Mouse (Mus musculus) spleen, adult 2 months (tissue): ENCODE data around the gene Ankrd13c.

Source experiments
- CTCF ChIP-seq: fragments of 200-500 bp; IDR thresholded peaks from 2 replicates; pipeline ENCODE4 v1.5.1; 2011; ENCODE audit warnings: mild to moderate bottlenecking, inconsistent platforms; ENCODE audit not compliant: insufficient read depth, insufficient read length, insufficient replicate concordance; ENCODE audit errors: extremely low read depth
- POLR2A ChIP-seq: fragments of 200-500 bp; IDR thresholded peaks from 2 replicates; pipeline ENCODE4 v1.6.1; 2011; ENCODE audit warnings: low read depth, low read length, inconsistent platforms

GRCm38 (mm10) chr3:158035866-158036265, 88.8 kb downstream of the Ankrd13c start:
- TF ChIP-seq CTCF (no peak), POLR2A (no peak)
